Mouse (Mus musculus) forebrain, embryonic 12.5 days (tissue): ENCODE data around the gene Ccdc57. TPM values are rescaled to one million over a fixed set of nuclear protein-coding genes. Genes with fewer than 3 reads are reported as not detected.

ENCODE experiments used
- ATAC-seq: fragments of 200-750 bp; cut with Nextera tagmentation; 2 replicates; pipeline ENCODE4 v1.8.0; 2017; ENCODE audit warnings: moderate TSS enrichment; ENCODE audit not compliant: low FRiP score
- H3K27ac ChIP-seq: fragments of 300-500 bp; sonication (generic); 2 replicates; pipeline ENCODE4 v1.5.1; 2016; ENCODE audit warnings: mild to moderate bottlenecking
- H3K27me3 ChIP-seq: fragments of 300-500 bp; sonication (generic); 2 replicates; pipeline ENCODE4 v1.6.1; 2016; ENCODE audit warnings: mild to moderate bottlenecking
- H3K36me3 ChIP-seq: fragments of 300-500 bp; sonication (generic); replicated peaks from 2 replicates; pipeline ENCODE4 v1.6.1; 2016; ENCODE audit warnings: mild to moderate bottlenecking
- H3K4me1 ChIP-seq: fragments of 300-500 bp; sonication (generic); 2 replicates; pipeline ENCODE4 v1.6.1; 2016
- H3K4me2 ChIP-seq: fragments of 300-500 bp; sonication (generic); 2 replicates; pipeline ENCODE4 v1.6.1; 2016; ENCODE audit warnings: mild to moderate bottlenecking, moderate library complexity
- H3K4me3 ChIP-seq: fragments of 300-500 bp; sonication (generic); replicated peaks from 2 replicates; pipeline ENCODE4 v1.5.1; 2016; ENCODE audit warnings: mild to moderate bottlenecking
- H3K9ac ChIP-seq: fragments of 300-500 bp; sonication (generic); 2 replicates; pipeline ENCODE4 v1.6.1; 2016; ENCODE audit warnings: mild to moderate bottlenecking
- H3K9me3 ChIP-seq: fragments of 300-500 bp; sonication (generic); 2 replicates; pipeline ENCODE4 v1.6.1; 2016
- WGBS: fragments of 180-500 bp; shearing (Covaris S2); methylation state at CpG from one replicate; pipeline ENCODE4 v1.1.7; 2016; 5-methylcytosine and 5-hydroxymethylcytosine counted together
- polyA plus RNA-seq: library from polyadenylated mRNA; unstranded; fragments of >200 nt; fragmentation: Nextera tagmentation; extraction: Ambion mirVana; gene quantifications from 2 replicates; pipeline ENCODE4 v1.2.1, GENCODE M21; 2016

The Ccdc57 gene
- polyA plus RNA-seq: 6.7 and 8.8 TPM in 2 replicates

- peak within 1 kb of the TSS; percentile 51 for H3K4me3 ChIP-seq
- WGBS: 10% methylated on average over 44 of the region's 44 CpGs
- peak within 1 kb of the TSS; percentile 75 for H3K4me2 ChIP-seq
- H3K27me3 ChIP-seq: no peaks in the 10 kb centered on the region
- H3K9me3 ChIP-seq: no peaks in the 10 kb centered on the region
- no peaks in the 10 kb centered on the region for H3K36me3 ChIP-seq
- H3K4me1 ChIP-seq: peaks cover 8% of the 10 kb centered on the region
- no peak within 1 kb of the TSS for H3K27ac ChIP-seq
- peak within 1 kb of the TSS; percentile 71 for H3K9ac ChIP-seq
- peak; percentile 92 for ATAC-seq
Observed at GRCm38 (mm10) chr11:120932564-120933398, at the start of gene Ccdc57. TSS of gene Ccdc57 (minus strand) at chr11:120932872.

GRCm38 (mm10) chr11:120982459-120982858 lies 49.8 kb upstream of the Ccdc57 start:
- H3K9me3 ChIP-seq: no peaks in the 10 kb centered on the region
- H3K4me1 ChIP-seq: peaks cover 1% of the 10 kb centered on the region
- H3K36me3 ChIP-seq: peaks cover 81% of the 10 kb centered on the region
- H3K27me3 ChIP-seq: no peaks in the 10 kb centered on the region
- H3K9ac ChIP-seq: no peak overlapping the region
- H3K4me3 ChIP-seq: no peak overlapping the region
- H3K27ac ChIP-seq: no peak overlapping the region
- H3K4me2 ChIP-seq: no peak overlapping the region
- no peak for ATAC-seq

- Histone ChIP-seq H3K27ac (no peak overlapping the region), H3K9me3 (no peaks in the 10 kb centered on the region), H3K4me2 (no peak overlapping the region), H3K4me1 (no peaks in the 10 kb centered on the region), H3K9ac (no peak overlapping the region), H3K27me3 (no peaks in the 10 kb centered on the region), H3K4me3 (no peak overlapping the region), H3K36me3 (peaks cover 89% of the 10 kb centered on the region)
- ATAC-seq: no peak
- 86% methylated on average over 4 of the region's 4 CpGs for WGBS
Observed at GRCm38 (mm10) chr11:120981661-120982060, 49.0 kb upstream of the Ccdc57 start.

- Histone ChIP-seq H3K27me3 (no peaks in the 10 kb centered on the region), H3K9ac (no peak overlapping the region), H3K36me3 (peaks cover 89% of the 10 kb centered on the region), H3K4me1 (no peaks in the 10 kb centered on the region), H3K4me2 (no peak overlapping the region), H3K27ac (no peak overlapping the region), H3K4me3 (no peak overlapping the region), H3K9me3 (no peaks in the 10 kb centered on the region)
- ATAC-seq: no peak
- WGBS: 94% methylated on average over 9 of the region's 9 CpGs
Observed at GRCm38 (mm10) chr11:120980427-120981035, 47.9 kb upstream of the Ccdc57 start.

GRCm38 (mm10) chr11:120979711-120980426 lies 47.2 kb upstream of the Ccdc57 start:
- Histone ChIP-seq H3K27me3 (no peaks in the 10 kb centered on the region), H3K4me3 (no peak overlapping the region), H3K4me2 (no peak overlapping the region), H3K9me3 (no peaks in the 10 kb centered on the region), H3K36me3 (peaks cover 90% of the 10 kb centered on the region), H3K9ac (no peak overlapping the region), H3K27ac (no peak overlapping the region), H3K4me1 (no peaks in the 10 kb centered on the region)
- no peak for ATAC-seq
- WGBS: 92% methylated on average over 8 of the region's 8 CpGs

- no peaks in the 10 kb centered on the region for H3K4me1 ChIP-seq
- H3K27me3 ChIP-seq: no peaks in the 10 kb centered on the region
- no peak overlapping the region for H3K4me2 ChIP-seq
- ATAC-seq: no peak
- no peaks in the 10 kb centered on the region for H3K9me3 ChIP-seq
- H3K27ac ChIP-seq: no peak overlapping the region
- WGBS: 88% methylated on average over 6 of the region's 6 CpGs
- no peak overlapping the region for H3K9ac ChIP-seq
- no peak overlapping the region for H3K4me3 ChIP-seq
- H3K36me3 ChIP-seq: peaks cover 97% of the 10 kb centered on the region
Observed at GRCm38 (mm10) chr11:120973318-120973717, 40.6 kb upstream of the Ccdc57 start.

- Histone ChIP-seq H3K9me3 (no peaks in the 10 kb centered on the region), H3K27ac (no peak overlapping the region), H3K4me2 (no peak overlapping the region), H3K27me3 (no peaks in the 10 kb centered on the region), H3K4me1 (no peaks in the 10 kb centered on the region), H3K36me3 (peaks cover 99% of the 10 kb centered on the region), H3K4me3 (no peak overlapping the region), H3K9ac (no peak overlapping the region)
- 92% methylated on average over 5 of the region's 5 CpGs for WGBS
- ATAC-seq: no peak
Observed at GRCm38 (mm10) chr11:120971237-120971636, 38.6 kb upstream of the Ccdc57 start.

- no peak overlapping the region for H3K4me2 ChIP-seq
- no peaks in the 10 kb centered on the region for H3K9me3 ChIP-seq
- peaks cover 100% of the 10 kb centered on the region for H3K36me3 ChIP-seq
- no peak overlapping the region for H3K27ac ChIP-seq
- WGBS: 95% methylated on average over 5 of the region's 5 CpGs
- H3K27me3 ChIP-seq: no peaks in the 10 kb centered on the region
- no peak overlapping the region for H3K4me3 ChIP-seq
- peaks cover 5% of the 10 kb centered on the region; the same call in 1 of the 2 replicates for H3K4me1 ChIP-seq
- ATAC-seq: no peak
- H3K9ac ChIP-seq: no peak overlapping the region
Observed at GRCm38 (mm10) chr11:120969742-120970141, 37.1 kb upstream of the Ccdc57 start.

- WGBS: 89% methylated on average over 4 of the region's 4 CpGs
- H3K27ac ChIP-seq: no peak overlapping the region
- no peak overlapping the region for H3K4me2 ChIP-seq
- no peaks in the 10 kb centered on the region for H3K27me3 ChIP-seq
- H3K4me1 ChIP-seq: peaks cover 7% of the 10 kb centered on the region
- H3K9ac ChIP-seq: no peak overlapping the region
- H3K9me3 ChIP-seq: no peaks in the 10 kb centered on the region
- no peak for ATAC-seq
- H3K36me3 ChIP-seq: peaks cover 98% of the 10 kb centered on the region
- no peak overlapping the region for H3K4me3 ChIP-seq
Observed at GRCm38 (mm10) chr11:120965587-120965986, 32.9 kb upstream of the Ccdc57 start.

GRCm38 (mm10) chr11:120964195-120965157 lies 31.8 kb upstream of the Ccdc57 start:
- H3K4me2 ChIP-seq: no peak overlapping the region
- H3K27me3 ChIP-seq: no peaks in the 10 kb centered on the region
- H3K9me3 ChIP-seq: no peaks in the 10 kb centered on the region
- no peak overlapping the region for H3K27ac ChIP-seq
- H3K36me3 ChIP-seq: peaks cover 96% of the 10 kb centered on the region
- no peak overlapping the region for H3K9ac ChIP-seq
- no peak for ATAC-seq
- 87% methylated on average over 10 of the region's 10 CpGs for WGBS
- no peak overlapping the region for H3K4me3 ChIP-seq
- peaks cover 7% of the 10 kb centered on the region for H3K4me1 ChIP-seq

GRCm38 (mm10) chr11:120962909-120963308 lies 30.2 kb upstream of the Ccdc57 start:
- ATAC-seq: no peak
- no peak overlapping the region for H3K4me3 ChIP-seq
- no peak overlapping the region for H3K4me2 ChIP-seq
- no peak overlapping the region for H3K9ac ChIP-seq
- peaks cover 96% of the 10 kb centered on the region for H3K36me3 ChIP-seq
- H3K4me1 ChIP-seq: peaks cover 7% of the 10 kb centered on the region
- no peaks in the 10 kb centered on the region for H3K9me3 ChIP-seq
- WGBS: 87% methylated on average over 7 of the region's 7 CpGs
- no peak overlapping the region for H3K27ac ChIP-seq
- no peaks in the 10 kb centered on the region for H3K27me3 ChIP-seq
